Mouse (Mus musculus) monocyte, adult 2 months (primary cell): Measurements from ENCODE around the gene Btbd10.

Experiments used
- DNase-seq, 2 experiments: peaks; one replicate each; pipeline ENCODE4 v3.0.0; 2022; ENCODE audit warnings: low spot score in 2 of 2, low read depth in 1 of 2

The Btbd10 gene

GRCm38 (mm10) chr7:113295077-113295890 is 73.9 kb downstream of the Btbd10 start:
- no peak for DNase-seq

GRCm38 (mm10) chr7:113294598-113294997 is 74.6 kb downstream of the Btbd10 start:
- no peak for DNase-seq

GRCm38 (mm10) chr7:113292193-113292592 is 77.0 kb downstream of the Btbd10 start:
- DNase-seq: no peak

GRCm38 (mm10) chr7:113291741-113292140 is 77.5 kb downstream of the Btbd10 start:
- DNase-seq: no peak

GRCm38 (mm10) chr7:113289211-113289610 is 80.0 kb downstream of the Btbd10 start:
- DNase-seq: no peak

GRCm38 (mm10) chr7:113285405-113285804 is 83.8 kb downstream of the Btbd10 start:
- DNase-seq: no peak

- DNase-seq: no peak
Observed at GRCm38 (mm10) chr7:113279246-113279645, 89.9 kb downstream of the Btbd10 start.

GRCm38 (mm10) chr7:113278493-113278892 is 90.7 kb downstream of the Btbd10 start:
- DNase-seq: no peak

- no peak for DNase-seq
Observed at GRCm38 (mm10) chr7:113277245-113277644, 91.9 kb downstream of the Btbd10 start.

GRCm38 (mm10) chr7:113272338-113272997 is 96.7 kb downstream of the Btbd10 start:
- no peak for DNase-seq

- DNase-seq: no peak
Observed at GRCm38 (mm10) chr7:113270991-113271390, 98.2 kb downstream of the Btbd10 start.

- DNase-seq: no peak
Observed at GRCm38 (mm10) chr7:113270551-113270950, 98.6 kb downstream of the Btbd10 start.

- DNase-seq: no peak
Observed at GRCm38 (mm10) chr7:113269921-113270320, 99.3 kb downstream of the Btbd10 start.

GRCm38 (mm10) chr7:113269081-113269480 is 100.1 kb downstream of the Btbd10 start:
- no peak for DNase-seq

- DNase-seq: peak in 1 of 2 experiments; percentile 18
Observed at GRCm38 (mm10) chr7:113268287-113268686, 100.9 kb downstream of the Btbd10 start.
